Mouse (Mus musculus): Measurements from ENCODE around the gene Zfp174.

GRCm38 (mm10) chr16:3829727-3830126, 17.3 kb upstream of the Zfp174 start:
- no peak for TF ChIP-seq CTCF (conservative IDR thresholded peaks at IDR 0.05 in 1 of 2, IDR thresholded peaks at IDR 0.05 in 1 of 2; ENCODE audit: low read depth in 2 of 2, low read length in 2 of 2)
- no peak for TF ChIP-seq ZC3H11A (IDR thresholded peaks at IDR 0.05; ENCODE audit: low read depth, low read length)
- no peak for TF ChIP-seq E2F4 (IDR thresholded peaks at IDR 0.05; ENCODE audit: insufficient replicate concordance, low read depth, low read length)
- no peak for TF ChIP-seq POLR2A (IDR thresholded peaks at IDR 0.05; ENCODE audit: low read depth, low read length)
- TF ChIP-seq MAFK (IDR thresholded peaks at IDR 0.05; ENCODE audit: insufficient replicate concordance, low read length) = no peak
- no peak for TF ChIP-seq MEF2A (IDR thresholded peaks at IDR 0.05; ENCODE audit: borderline replicate concordance, low read depth, low read length)
- TF ChIP-seq CHD2 (IDR thresholded peaks at IDR 0.05; ENCODE audit: low read length) = no peak
- no peak for TF ChIP-seq CHD1 (IDR thresholded peaks at IDR 0.05; ENCODE audit: low read depth, low read length)
- no peak for TF ChIP-seq USF1 (IDR thresholded peaks at IDR 0.05; ENCODE audit: low read depth, low read length)
- TF ChIP-seq MYC (IDR thresholded peaks at IDR 0.05; ENCODE audit: low read depth, low read length) = no peak
- no peak for TF ChIP-seq MAX (IDR thresholded peaks at IDR 0.05; ENCODE audit: low read length)
- TF ChIP-seq JUN (IDR thresholded peaks at IDR 0.05; ENCODE audit: insufficient read depth, low read depth, low read length) = no peak
